Mouse (Mus musculus) MEL (cell line): ENCODE data around the gene Dirc2.

Experiments used
- CTCF ChIP-seq, 3 experiments: IDR thresholded peaks in 2 of 3; conservative IDR thresholded peaks in 1 of 3; 2 replicates each; pipeline ENCODE4 v1.5.1; 2011 to 2012; ENCODE audit warnings: low read length in 3 of 3, low read depth in 2 of 3, mild to moderate bottlenecking in 2 of 3, improper control_type of control experiment in 1 of 3, inconsistent platforms in 1 of 3, mixed read lengths in 1 of 3, moderate library complexity in 1 of 3; ENCODE audit not compliant: control insufficient read depth in 1 of 3, insufficient read depth in 1 of 3, poor library complexity in 1 of 3, severe bottlenecking in 1 of 3
- EP300 ChIP-seq, 2 experiments: IDR thresholded peaks; 2 replicates each; pipeline ENCODE4 v1.6.1; 2011; ENCODE audit warnings: improper control_type of control experiment in 2 of 2, low read length in 2 of 2, low read depth in 1 of 2, mild to moderate bottlenecking in 1 of 2
- GATA1 ChIP-seq: IDR thresholded peaks from 2 replicates; pipeline ENCODE4 v1.6.1; 2011; ENCODE audit warnings: low read depth, low read length, improper control_type of control experiment
- MAX ChIP-seq: IDR thresholded peaks from 2 replicates; pipeline ENCODE4 v1.6.1; 2011; ENCODE audit warnings: low read length, improper control_type of control experiment
- POLR2A ChIP-seq, 2 experiments: IDR thresholded peaks; 2 replicates each; pipeline ENCODE4 v1.6.1; 2011 to 2012; ENCODE audit warnings: low read length in 2 of 2, mild to moderate bottlenecking in 2 of 2, control low read depth in 1 of 2, improper control_type of control experiment in 1 of 2, low read depth in 1 of 2, moderate library complexity in 1 of 2; ENCODE audit not compliant: control insufficient read depth in 1 of 2, insufficient read depth in 1 of 2, poor library complexity in 1 of 2
- POLR2AphosphoS5 ChIP-seq: IDR thresholded peaks from 2 replicates; pipeline ENCODE4 v1.6.1; 2012; ENCODE audit warnings: low read depth, borderline replicate concordance, mild to moderate bottlenecking, inconsistent platforms, low read length, moderate library complexity, mixed read lengths
- TBP ChIP-seq: IDR thresholded peaks from 2 replicates; pipeline ENCODE4 v1.8.0; 2011; ENCODE audit warnings: low read depth, low read length, improper control_type of control experiment
- ZMIZ1 ChIP-seq: IDR thresholded peaks from 2 replicates; pipeline ENCODE4 v1.6.1; 2012; ENCODE audit warnings: low read depth, mild to moderate bottlenecking, inconsistent platforms, low read length, improper control_type of control experiment, moderate library complexity

DNA sequence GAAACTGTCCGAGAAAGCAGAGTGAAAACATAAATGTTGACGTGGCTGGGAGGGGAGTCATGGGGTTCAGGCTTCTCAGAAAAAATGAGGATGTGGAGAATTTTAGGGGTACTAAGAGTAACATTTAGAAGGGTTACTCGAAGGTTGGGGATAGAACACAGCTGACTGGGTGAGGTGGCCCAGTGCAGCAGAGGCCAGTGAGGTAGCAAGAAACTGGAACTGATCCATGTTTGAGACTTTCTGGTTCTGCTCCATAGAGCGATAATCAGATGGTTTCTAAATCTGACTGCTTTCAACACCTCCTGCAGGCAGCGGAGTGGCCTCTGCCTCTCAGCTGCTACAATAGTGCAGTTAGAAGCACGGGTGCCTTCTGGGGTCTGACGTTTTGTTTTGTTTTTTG, 7.6 kb upstream of the Dirc2 start:
- TF ChIP-seq POLR2A (IDR thresholded peaks at IDR 0.05; ENCODE audit: control insufficient read depth in 1 of 2, insufficient read depth in 1 of 2, low read depth in 1 of 2, low read length in 2 of 2, poor library complexity in 1 of 2) (no peak), GATA1 (no peak), POLR2AphosphoS5 (no peak), ZMIZ1 (no peak), TBP (no peak), CTCF (IDR thresholded peaks at IDR 0.05 in 2 of 3, conservative IDR thresholded peaks at IDR 0.05 in 1 of 3; ENCODE audit: control insufficient read depth in 1 of 3, insufficient read depth in 1 of 3, low read depth in 2 of 3, low read length in 3 of 3, poor library complexity in 1 of 3, severe bottlenecking in 1 of 3) (no peak), MAX (no peak), EP300 (IDR thresholded peaks at IDR 0.05; ENCODE audit: low read depth in 1 of 2, low read length in 2 of 2) (no peak)
